Mouse (Mus musculus) heart, adult 2 months (tissue): ENCODE data around the gene Eps8.

Source experiments
- CTCF ChIP-seq: fragments of 200-600 bp; IDR thresholded peaks from 2 replicates; pipeline ENCODE4 v1.8.1; 2022; ENCODE audit warnings: antibody characterized with exemption, mild to moderate bottlenecking, moderate library complexity
- EP300 ChIP-seq: fragments of 200-500 bp; IDR thresholded peaks from 2 replicates; pipeline ENCODE4 v1.6.1; 2011; ENCODE audit warnings: low read depth, low read length, control low read depth; ENCODE audit not compliant: insufficient read depth

- TF ChIP-seq EP300 = no peak
- no peak for TF ChIP-seq CTCF
Observed at GRCm38 (mm10) chr6:137641642-137642041, 13.0 kb downstream of the Eps8 start.
